In the genomic region with DNA sequence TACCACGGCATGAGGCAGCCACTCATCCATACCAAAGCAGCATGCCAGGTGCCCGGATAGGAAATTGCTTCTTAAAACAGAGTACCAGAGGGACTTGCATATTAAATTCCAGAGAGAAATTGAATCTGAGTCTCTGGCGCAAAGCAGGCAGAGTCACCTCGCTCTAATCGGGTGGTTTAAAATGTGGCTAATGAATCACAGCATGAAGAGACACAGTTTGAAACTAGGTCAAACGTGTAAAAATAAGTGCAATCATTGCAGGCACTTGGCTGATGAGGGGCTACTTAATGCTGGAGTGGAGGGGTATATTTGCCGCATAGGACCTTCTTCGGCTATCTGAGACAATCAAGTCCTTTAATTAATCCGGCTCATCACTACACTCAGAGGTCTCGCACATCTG, we compare ENCODE assay signal across 14 mouse cellular contexts. TPM values are rescaled to one million over a fixed set of nuclear protein-coding genes. Genes with fewer than 3 reads are reported as not detected.
DNase-seq lines count a peak whose midpoint lies in the region; ATAC-seq and TF ChIP-seq lines count a peak whose summit lies in the region.
"Had no signal": no experiment of that assay in that cellular context is flagged by ENCODE, and none has a peak within 500 bp of the region (broad histone marks: within the 10 kb centered on the region; RNA-seq: fewer than 3 reads in every experiment).

No protein-coding gene starts in this region.

- no peak for DNase-seq in kidney, adult 2 months
- peak; percentile 39 for DNase-seq in MN1 (ENCODE audit: low spot score)
- no peak for DNase-seq in forebrain, postnatal 0 days
- no peak for DNase-seq in ovary, adult 18-20 months (ENCODE audit: low spot score)
- no peak for DNase-seq in urinary bladder, adult 18-20 months (ENCODE audit: low spot score in 2 of 2)
- DNase-seq: cerebellum, adult 9-10 months; thymus, postnatal 36 days had no signal

- H3K4me1 ChIP-seq in kidney, embryonic 16.5 days (ENCODE audit: insufficient read depth, low read length), result 0 out of 2 replicates have a peak, but pooled peaks cover 12% of the 10 kb centered on the region
- H3K4me1 ChIP-seq in kidney, adult 2 months (ENCODE audit: control insufficient read depth, insufficient read depth, low read length), result no peaks in the 10 kb centered on the region
- 0 out of 2 replicates have a peak, but pooled peaks cover 12% of the 10 kb centered on the region for H3K4me1 ChIP-seq in forebrain, postnatal 0 days (ENCODE audit: insufficient read depth)
- peaks cover 27% of the 10 kb centered on the region for H3K4me1 ChIP-seq in midbrain, embryonic 16.5 days (ENCODE audit: control insufficient read depth, insufficient read depth, low read length)
- no peaks in the 10 kb centered on the region for H3K4me1 ChIP-seq in intestine, postnatal 0 days (replicated peaks; ENCODE audit: control insufficient read depth, insufficient read depth, low read length)

- no peak for ATAC-seq in kidney, embryonic 16.5 days (ENCODE audit: low FRiP score, low TSS enrichment)
- no peak for ATAC-seq in forebrain, postnatal 0 days
- no peak for ATAC-seq in midbrain, embryonic 16.5 days
- ATAC-seq in intestine, postnatal 0 days, result no peak
- ATAC-seq: intestine, embryonic 16.5 days had no signal

- no peak overlapping the region for H3K4me3 ChIP-seq in kidney, embryonic 16.5 days (ENCODE audit: low read length)
- no peak overlapping the region for H3K4me3 ChIP-seq in kidney, adult 2 months (ENCODE audit: insufficient read depth, low read depth, low read length)
- peak overlapping the region; percentile 43 for H3K4me3 ChIP-seq in forebrain, postnatal 0 days (ENCODE audit: low read depth, low read length)
- peak overlapping the region; percentile 46 for H3K4me3 ChIP-seq in midbrain, embryonic 16.5 days (ENCODE audit: low read depth, low read length)
- H3K4me3 ChIP-seq in intestine, postnatal 0 days (ENCODE audit: low read depth, low read length), result no peak overlapping the region

- no peak for TF ChIP-seq CTCF in kidney, adult 2 months (conservative IDR thresholded peaks at IDR 0.05; ENCODE audit: insufficient read depth, insufficient read length, low read depth, low read length)
- TF ChIP-seq CTCF in forebrain, postnatal 0 days (IDR thresholded peaks at IDR 0.05; ENCODE audit: low read depth), result no peak
- no peak for TF ChIP-seq CTCF in intestine, postnatal 0 days (IDR thresholded peaks at IDR 0.05; ENCODE audit: low read depth)

- H3K27ac ChIP-seq in kidney, embryonic 16.5 days (ENCODE audit: low read length), result no peak overlapping the region
- H3K27ac ChIP-seq in kidney, adult 2 months (ENCODE audit: insufficient read depth, low read depth, low read length), result no peak overlapping the region
- H3K27ac ChIP-seq in forebrain, postnatal 0 days (ENCODE audit: low read depth, low read length), result no peak overlapping the region
- H3K27ac ChIP-seq in midbrain, embryonic 16.5 days (ENCODE audit: low read length), result peak overlapping the region; percentile 53; the same call in 1 of the 2 replicates
- no peak overlapping the region for H3K27ac ChIP-seq in intestine, postnatal 0 days (ENCODE audit: low read depth, low read length)
- H3K27ac ChIP-seq: macrophage had no signal

- 46% methylated on average over 10 of the region's 10 CpGs for WGBS in kidney, embryonic 16.5 days
- WGBS in kidney, adult 2 months, result 44% methylated on average over 10 of the region's 10 CpGs
- WGBS in forebrain, postnatal 0 days, result 30% methylated on average over 10 of the region's 10 CpGs
- 31% methylated on average over 10 of the region's 10 CpGs for WGBS in midbrain, embryonic 16.5 days
- 85% methylated on average over 10 of the region's 10 CpGs for WGBS in intestine, postnatal 0 days

- no peak for TF ChIP-seq POLR2A in kidney, adult 2 months (IDR thresholded peaks at IDR 0.05; ENCODE audit: low read depth, low read length)

- no peaks in the 10 kb centered on the region for H3K27me3 ChIP-seq in kidney, embryonic 16.5 days (ENCODE audit: insufficient read depth, low read length)
- peaks cover 2% of the 10 kb centered on the region; the same call in 1 of the 2 replicates for H3K27me3 ChIP-seq in kidney, adult 2 months (replicated peaks; ENCODE audit: control insufficient read depth, insufficient read depth, low read length)
- no peaks in the 10 kb centered on the region for H3K27me3 ChIP-seq in forebrain, postnatal 0 days (ENCODE audit: insufficient read depth, low read length)
- no peaks in the 10 kb centered on the region for H3K27me3 ChIP-seq in midbrain, embryonic 16.5 days (ENCODE audit: control insufficient read depth, insufficient read depth, low read depth, low read length)
- H3K27me3 ChIP-seq in intestine, postnatal 0 days (replicated peaks; ENCODE audit: control insufficient read depth, insufficient read depth, low read length), result no peaks in the 10 kb centered on the region

- no peak overlapping the region for H3K9ac ChIP-seq in kidney, embryonic 16.5 days (replicated peaks; ENCODE audit: low read length)
- peak overlapping the region; percentile 23; the same call in 1 of the 2 replicates for H3K9ac ChIP-seq in forebrain, postnatal 0 days
- peak overlapping the region; percentile 61 for H3K9ac ChIP-seq in midbrain, embryonic 16.5 days (ENCODE audit: low read depth, low read length)
- H3K9ac ChIP-seq in intestine, postnatal 0 days (ENCODE audit: low read depth, low read length), result no peak overlapping the region

- H3K36me3 ChIP-seq in kidney, embryonic 16.5 days (ENCODE audit: insufficient read depth, low read length), result no peaks in the 10 kb centered on the region
- H3K36me3 ChIP-seq in kidney, adult 2 months (ENCODE audit: control insufficient read depth, insufficient read depth, low read length), result no peaks in the 10 kb centered on the region
- no peaks in the 10 kb centered on the region for H3K36me3 ChIP-seq in forebrain, postnatal 0 days (ENCODE audit: insufficient read depth)
- no peaks in the 10 kb centered on the region for H3K36me3 ChIP-seq in midbrain, embryonic 16.5 days (ENCODE audit: control insufficient read depth, insufficient read depth, low read length)
- H3K36me3 ChIP-seq in intestine, postnatal 0 days (ENCODE audit: control insufficient read depth, insufficient read depth), result no peaks in the 10 kb centered on the region

- H3K4me2 ChIP-seq in kidney, embryonic 16.5 days (replicated peaks; ENCODE audit: low read depth, low read length), result peak overlapping the region; percentile 67
- H3K4me2 ChIP-seq in forebrain, postnatal 0 days (ENCODE audit: low read depth), result peak overlapping the region; percentile 55
- H3K4me2 ChIP-seq in midbrain, embryonic 16.5 days (ENCODE audit: low read length), result peak overlapping the region; percentile 66
- H3K4me2 ChIP-seq in intestine, postnatal 0 days (replicated peaks; ENCODE audit: low read depth), result no peak overlapping the region

- H3K9me3 ChIP-seq in kidney, embryonic 16.5 days (ENCODE audit: low read length), result no peaks in the 10 kb centered on the region
- H3K9me3 ChIP-seq in forebrain, postnatal 0 days (ENCODE audit: low read length), result no peaks in the 10 kb centered on the region
- no peaks in the 10 kb centered on the region for H3K9me3 ChIP-seq in midbrain, embryonic 16.5 days (replicated peaks; ENCODE audit: control insufficient read depth, low read length, poor library complexity, severe bottlenecking)
- H3K9me3 ChIP-seq in intestine, postnatal 0 days (ENCODE audit: control insufficient read depth), result no peaks in the 10 kb centered on the region

RNA-seq across cellular contexts. Expression of a gene that starts 1.6 kb away (rescaled TPM):
- 0.55 and 0.73 TPM in 2 replicates for polyA plus RNA-seq in kidney, embryonic 16.5 days (2015; fragmentation: Nextera tagmentation; extraction: Ambion mirVana)
- polyA plus RNA-seq in kidney, adult 2 months (2012; rRNA removed), result 0.04 and 0.08 TPM in 2 replicates
- 3.5 and 5.0 TPM in 2 replicates for total RNA-seq in forebrain, postnatal 0 days (2014; rRNA removed)
- polyA plus RNA-seq in forebrain, postnatal 0 days (2015; fragmentation: Nextera tagmentation; extraction: Ambion mirVana), result 0.79 and 1.5 TPM in 2 replicates
- 6.2 and 6.6 TPM in 2 replicates for polyA plus RNA-seq in midbrain, embryonic 16.5 days (2015; fragmentation: Nextera tagmentation; extraction: Ambion mirVana)
- 0.07 TPM in 1 of 2 replicates, not detected in the other for polyA plus RNA-seq in intestine, postnatal 0 days (2015; fragmentation: Nextera tagmentation; extraction: Ambion mirVana)
- total RNA-seq: granulocyte monocyte progenitor cell, adult 5-6 weeks had no signal
- polyA plus RNA-seq: C2C12, macrophage had no signal

Comparison
In these comparisons a context has a peak if more than half of its experiments do, and no peak if none do; other contexts are left out.
1. H3K4me3 ChIP-seq: peak in forebrain, postnatal 0 days (single experiment) and midbrain, embryonic 16.5 days (single experiment); none in kidney, embryonic 16.5 days (single experiment), kidney, adult 2 months (single experiment) and intestine, postnatal 0 days (single experiment).
2. H3K9ac ChIP-seq: peak in forebrain, postnatal 0 days (single experiment) and midbrain, embryonic 16.5 days (single experiment); none in kidney, embryonic 16.5 days (single experiment) and intestine, postnatal 0 days (single experiment).